In the genomic region with DNA sequence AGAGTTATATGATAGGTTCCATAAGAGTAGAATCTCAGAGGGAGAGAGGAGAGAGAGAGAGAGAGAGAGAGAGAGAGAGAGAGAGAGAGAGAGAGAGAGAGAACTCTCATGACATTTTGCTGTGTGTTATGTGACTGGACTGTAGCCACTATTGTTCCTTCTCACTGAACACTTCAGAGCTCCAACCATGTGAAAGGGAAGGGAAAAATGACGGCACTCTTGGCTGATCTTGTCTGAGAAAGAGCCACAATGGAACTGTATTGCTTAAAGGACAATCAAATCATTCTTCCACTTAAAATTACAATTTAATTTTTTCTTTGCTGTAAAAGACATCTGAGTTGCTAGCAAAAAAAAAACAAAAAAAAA, we compare ENCODE assay signal across 17 mouse cellular contexts.
A peak's percentile ranks its signal among the peaks of the same experiment; 100 is the strongest.
DNase-seq lines count a peak whose midpoint lies in the region; ATAC-seq and TF ChIP-seq lines count a peak whose summit lies in the region.
"Had no signal": no experiment of that assay in that cellular context is flagged by ENCODE, and none has a peak within 500 bp of the region (broad histone marks: within the 10 kb centered on the region; RNA-seq: fewer than 3 reads in every experiment).

No protein-coding gene starts in this region.

- no peak overlapping the region for H3K4me3 ChIP-seq in forebrain, embryonic 14.5 days (ENCODE audit: low read depth, low read length)
- H3K4me3 ChIP-seq in forebrain, embryonic 12.5 days (replicated peaks) = no peak overlapping the region
- no peak overlapping the region for H3K4me3 ChIP-seq in hindbrain, postnatal 0 days (ENCODE audit: low read length)
- no peak overlapping the region for H3K4me3 ChIP-seq in hindbrain, embryonic 12.5 days
- H3K4me3 ChIP-seq in heart, embryonic 16.5 days (ENCODE audit: low read length) = no peak overlapping the region
- H3K4me3 ChIP-seq: forebrain, embryonic 13.5 days; kidney, embryonic 15.5 days; limb, embryonic 12.5 days; megakaryocyte, embryonic 14.5 days had no signal

- H3K4me1 ChIP-seq in forebrain, embryonic 14.5 days (ENCODE audit: control insufficient read depth, insufficient read depth, low read length) = no peaks in the 10 kb centered on the region
- no peaks in the 10 kb centered on the region for H3K4me1 ChIP-seq in forebrain, embryonic 12.5 days
- no peaks in the 10 kb centered on the region for H3K4me1 ChIP-seq in hindbrain, postnatal 0 days (ENCODE audit: insufficient read depth, low read length)
- no peaks in the 10 kb centered on the region for H3K4me1 ChIP-seq in hindbrain, embryonic 12.5 days
- peaks cover 3% of the 10 kb centered on the region; the same call in 1 of the 2 replicates for H3K4me1 ChIP-seq in heart, embryonic 16.5 days (ENCODE audit: control insufficient read depth, insufficient read depth, low read length)
- H3K4me1 ChIP-seq: forebrain, embryonic 13.5 days; kidney, embryonic 15.5 days; limb, embryonic 12.5 days; megakaryocyte, embryonic 14.5 days had no signal

- H3K27ac ChIP-seq in forebrain, embryonic 14.5 days (ENCODE audit: low read depth, low read length) = no peak overlapping the region
- no peak overlapping the region for H3K27ac ChIP-seq in forebrain, embryonic 12.5 days
- H3K27ac ChIP-seq in hindbrain, postnatal 0 days = no peak overlapping the region
- no peak overlapping the region for H3K27ac ChIP-seq in hindbrain, embryonic 12.5 days
- no peak overlapping the region for H3K27ac ChIP-seq in heart, embryonic 16.5 days (ENCODE audit: low read length)
- H3K27ac ChIP-seq: forebrain, embryonic 13.5 days; hindbrain, embryonic 14.5 days; limb, embryonic 12.5 days had no signal

- 32% methylated on average over 1 of the region's 1 CpGs for WGBS in forebrain, embryonic 14.5 days
- 61% methylated on average over 1 of the region's 1 CpGs for WGBS in forebrain, embryonic 12.5 days
- 36% methylated on average over 1 of the region's 1 CpGs for WGBS in hindbrain, postnatal 0 days
- 38% methylated on average over 1 of the region's 1 CpGs for WGBS in hindbrain, embryonic 12.5 days
- WGBS in heart, embryonic 16.5 days = 44% methylated on average over 1 of the region's 1 CpGs

- DNase-seq in forebrain, embryonic 14.5 days (ENCODE audit: low spot score) = peak; percentile 4
- DNase-seq in hindbrain, postnatal 0 days (ENCODE audit: low spot score) = peak; percentile 9
- DNase-seq in Muller cell, postnatal 12 days (ENCODE audit: inconsistent ontology term) = peak; percentile 74
- DNase-seq in adrenal gland, adult 8-10 months = no peak
- no peak for DNase-seq in layer of hippocampus, postnatal 36 days
- DNase-seq: adrenal gland, adult 2 months; cerebellum, adult 9-11 months; thymus, adult 18-20 months had no signal

- no peak for TF ChIP-seq CTCF in hindbrain, postnatal 0 days (IDR thresholded peaks at IDR 0.05; ENCODE audit: low read depth)

- no peak overlapping the region for H3K9ac ChIP-seq in forebrain, embryonic 14.5 days (ENCODE audit: low read length)
- no peak overlapping the region for H3K9ac ChIP-seq in forebrain, embryonic 12.5 days
- H3K9ac ChIP-seq in hindbrain, postnatal 0 days (replicated peaks; ENCODE audit: low read length) = no peak overlapping the region
- H3K9ac ChIP-seq in hindbrain, embryonic 12.5 days = no peak overlapping the region
- H3K9ac ChIP-seq in heart, embryonic 16.5 days (ENCODE audit: low read length) = no peak overlapping the region
- H3K9ac ChIP-seq: forebrain, embryonic 13.5 days; hindbrain, embryonic 14.5 days; kidney, embryonic 15.5 days; limb, embryonic 12.5 days had no signal

- H3K9me3 ChIP-seq in forebrain, embryonic 14.5 days (replicated peaks; ENCODE audit: control insufficient read depth, low read length) = no peaks in the 10 kb centered on the region
- H3K9me3 ChIP-seq in forebrain, embryonic 12.5 days = no peaks in the 10 kb centered on the region
- H3K9me3 ChIP-seq in hindbrain, postnatal 0 days (ENCODE audit: low read length) = no peaks in the 10 kb centered on the region
- no peaks in the 10 kb centered on the region for H3K9me3 ChIP-seq in hindbrain, embryonic 12.5 days (replicated peaks)
- no peaks in the 10 kb centered on the region for H3K9me3 ChIP-seq in heart, embryonic 16.5 days (replicated peaks; ENCODE audit: control insufficient read depth, low read length)
- H3K9me3 ChIP-seq: forebrain, embryonic 13.5 days; kidney, embryonic 15.5 days; limb, embryonic 12.5 days; megakaryocyte, embryonic 14.5 days had no signal

- ATAC-seq in forebrain, embryonic 14.5 days = no peak
- no peak for ATAC-seq in forebrain, embryonic 12.5 days (ENCODE audit: low FRiP score)
- ATAC-seq in hindbrain, postnatal 0 days = no peak
- ATAC-seq in hindbrain, embryonic 12.5 days (ENCODE audit: low FRiP score) = no peak
- ATAC-seq in heart, embryonic 16.5 days (replicated peaks; ENCODE audit: extremely low read depth, insufficient read depth, low FRiP score) = 0 out of 2 replicates have a peak, but pooled peaks have one; percentile 14
- ATAC-seq: forebrain, embryonic 13.5 days; midbrain, embryonic 16.5 days had no signal

- H3K36me3 ChIP-seq in forebrain, embryonic 14.5 days (ENCODE audit: control insufficient read depth, insufficient read depth, low read length) = no peaks in the 10 kb centered on the region
- H3K36me3 ChIP-seq in forebrain, embryonic 12.5 days (replicated peaks) = no peaks in the 10 kb centered on the region
- H3K36me3 ChIP-seq in hindbrain, postnatal 0 days (ENCODE audit: insufficient read depth, low read length) = no peaks in the 10 kb centered on the region
- H3K36me3 ChIP-seq in hindbrain, embryonic 12.5 days = no peaks in the 10 kb centered on the region
- no peaks in the 10 kb centered on the region for H3K36me3 ChIP-seq in heart, embryonic 16.5 days (ENCODE audit: control insufficient read depth, insufficient read depth)
- H3K36me3 ChIP-seq: kidney, embryonic 15.5 days; limb, embryonic 12.5 days had no signal

- H3K4me2 ChIP-seq in forebrain, embryonic 14.5 days (ENCODE audit: low read length) = no peak overlapping the region
- no peak overlapping the region for H3K4me2 ChIP-seq in forebrain, embryonic 12.5 days
- no peak overlapping the region for H3K4me2 ChIP-seq in hindbrain, postnatal 0 days (ENCODE audit: low read depth, low read length)
- H3K4me2 ChIP-seq in hindbrain, embryonic 12.5 days (replicated peaks) = no peak overlapping the region
- H3K4me2 ChIP-seq in heart, embryonic 16.5 days (ENCODE audit: low read depth, low read length) = no peak overlapping the region
- H3K4me2 ChIP-seq: forebrain, embryonic 13.5 days; hindbrain, embryonic 14.5 days; kidney, embryonic 15.5 days; limb, embryonic 12.5 days had no signal

- H3K27me3 ChIP-seq in forebrain, embryonic 14.5 days (replicated peaks; ENCODE audit: control insufficient read depth, insufficient read depth, low read length) = no peaks in the 10 kb centered on the region
- no peaks in the 10 kb centered on the region for H3K27me3 ChIP-seq in forebrain, embryonic 12.5 days
- no peaks in the 10 kb centered on the region for H3K27me3 ChIP-seq in hindbrain, postnatal 0 days (ENCODE audit: insufficient read depth, low read length)
- no peaks in the 10 kb centered on the region for H3K27me3 ChIP-seq in hindbrain, embryonic 12.5 days
- no peaks in the 10 kb centered on the region for H3K27me3 ChIP-seq in heart, embryonic 16.5 days (ENCODE audit: control insufficient read depth, insufficient read depth, low read length)
- H3K27me3 ChIP-seq: forebrain, embryonic 13.5 days; kidney, embryonic 15.5 days; limb, embryonic 12.5 days; megakaryocyte, embryonic 14.5 days had no signal

Comparison
In these comparisons a context has a peak if more than half of its experiments do, and no peak if none do; other contexts are left out.
1. DNase-seq: peak in forebrain, embryonic 14.5 days (single experiment), hindbrain, postnatal 0 days (single experiment) and Muller cell, postnatal 12 days (single experiment); none in adrenal gland, adult 8-10 months (single experiment) and layer of hippocampus, postnatal 36 days (0 of 2).